Mouse (Mus musculus) CH12.LX (cell line): ENCODE measurements around the gene Tln2.

ENCODE experiments used
- JUN ChIP-seq: IDR thresholded peaks from 2 replicates; pipeline ENCODE4 v1.6.1; 2011; ENCODE audit warnings: low read depth, mild to moderate bottlenecking, low read length, improper control_type of control experiment, moderate library complexity; ENCODE audit not compliant: insufficient read depth
- KAT2A ChIP-seq: IDR thresholded peaks from 2 replicates; pipeline ENCODE4 v1.6.1; 2012; ENCODE audit warnings: low read length, improper control_type of control experiment, inconsistent platforms; ENCODE audit not compliant: insufficient replicate concordance
- TBP ChIP-seq: conservative IDR thresholded peaks from 2 replicates; pipeline ENCODE4 v1.6.1; 2011; ENCODE audit warnings: low read depth, low read length, improper control_type of control experiment

DNA sequence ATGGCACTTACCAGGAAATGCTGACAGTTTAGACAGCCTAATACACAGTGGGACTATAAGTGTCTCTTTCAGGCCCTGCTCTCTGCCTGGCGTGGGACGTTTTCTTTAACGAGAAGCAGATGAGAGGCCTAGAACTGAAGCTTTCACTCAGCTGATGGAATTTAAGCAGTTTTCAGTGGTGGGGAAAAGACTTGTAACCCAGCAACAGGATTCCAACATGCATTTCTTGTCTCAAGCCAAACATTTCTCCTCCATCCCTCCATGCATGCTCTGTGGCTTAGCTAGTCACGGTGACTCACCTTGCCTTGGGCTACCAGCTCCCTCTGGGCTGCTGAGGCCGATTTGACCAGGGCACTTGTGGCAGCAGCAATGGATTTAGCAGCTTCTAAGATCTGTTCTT lies 330.5 kb downstream of the Tln2 start:
- no peak for TF ChIP-seq KAT2A
- TF ChIP-seq TBP, result no peak
- no peak for TF ChIP-seq JUN
